Mouse (Mus musculus) forebrain, embryonic 16.5 days (tissue): ENCODE measurements around the gene Gskip. TPM values are rescaled to one million over a fixed set of nuclear protein-coding genes. Genes with fewer than 3 reads are reported as not detected.

ENCODE experiments used
- ATAC-seq: fragments of 200-750 bp; cut with Nextera tagmentation; 2 replicates; pipeline ENCODE4 v1.8.0; 2017; ENCODE audit warnings: mild to moderate bottlenecking, moderate library complexity
- H3K27ac ChIP-seq: fragments of 300-500 bp; sonication (generic); 2 replicates; pipeline ENCODE4 v1.5.1; 2014; ENCODE audit warnings: low read length, control low read depth
- H3K27me3 ChIP-seq: fragments of 300-500 bp; sonication (generic); replicated peaks from 2 replicates; pipeline ENCODE4 v1.6.1; 2014; ENCODE audit warnings: low read length; ENCODE audit not compliant: control insufficient read depth, insufficient read depth
- H3K36me3 ChIP-seq: fragments of 300-500 bp; sonication (generic); 2 replicates; pipeline ENCODE4 v1.6.1; 2014; ENCODE audit not compliant: control insufficient read depth, insufficient read depth
- H3K4me1 ChIP-seq: fragments of 300-500 bp; sonication (generic); replicated peaks from 2 replicates; pipeline ENCODE4 v1.6.1; 2014; ENCODE audit warnings: low read length; ENCODE audit not compliant: control insufficient read depth, insufficient read depth
- H3K4me2 ChIP-seq: fragments of 300-500 bp; sonication (generic); 2 replicates; pipeline ENCODE4 v1.6.1; 2014; ENCODE audit warnings: mild to moderate bottlenecking, low read length, control low read depth
- H3K4me3 ChIP-seq: fragments of 300-500 bp; sonication (generic); replicated peaks from 2 replicates; pipeline ENCODE4 v1.5.1; 2014; ENCODE audit warnings: mild to moderate bottlenecking, low read length, control low read depth
- H3K9ac ChIP-seq: fragments of 300-500 bp; sonication (generic); replicated peaks from 2 replicates; pipeline ENCODE4 v1.6.1; 2014; ENCODE audit warnings: low read depth, low read length, control low read depth
- H3K9me3 ChIP-seq: fragments of 300-500 bp; sonication (generic); 2 replicates; pipeline ENCODE4 v1.6.1; 2016; ENCODE audit warnings: low read length; ENCODE audit not compliant: control insufficient read depth
- WGBS: fragments of 180-500 bp; shearing (Covaris S2); extraction: QIAGEN DNeasy Blood & Tissue Kit; methylation state at CpG from one replicate; pipeline ENCODE4 v1.1.7; 2014; 5-methylcytosine and 5-hydroxymethylcytosine counted together
- polyA plus RNA-seq: library from polyadenylated mRNA; unstranded; fragments of >200 nt; fragmentation: Nextera tagmentation; extraction: Ambion mirVana; gene quantifications from 2 replicates; pipeline ENCODE4 v1.2.1, GENCODE M21; 2015

Gene Gskip
- polyA plus RNA-seq, 1 experiment from 2014 or later = 31.0 TPM

DNA sequence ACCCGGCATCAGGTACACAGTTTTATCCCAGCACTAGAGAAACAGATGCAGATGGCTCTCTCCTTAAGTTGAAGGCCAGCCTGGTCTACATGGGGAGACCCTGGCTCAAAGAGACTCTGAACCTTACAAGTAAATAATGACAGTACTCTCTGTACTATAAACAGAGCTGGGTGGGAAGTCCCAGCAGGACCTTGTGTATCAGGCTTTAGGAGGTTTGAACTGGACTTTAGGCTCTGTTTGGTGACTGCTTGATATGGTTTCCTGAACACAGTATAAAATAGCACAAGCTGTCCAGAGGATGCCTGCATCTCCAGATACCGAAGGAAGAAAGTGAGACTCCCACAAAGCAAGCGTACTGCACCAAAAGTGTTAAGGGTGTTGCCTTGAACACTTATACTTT lies 2.2 kb downstream of the Gskip start:
- Histone ChIP-seq H3K36me3 (peaks cover 2% of the 10 kb centered on the region; the same call in 1 of the 2 replicates), H3K9ac (no peak overlapping the region)
- 94% methylated on average over 3 of the region's 3 CpGs for WGBS

DNA sequence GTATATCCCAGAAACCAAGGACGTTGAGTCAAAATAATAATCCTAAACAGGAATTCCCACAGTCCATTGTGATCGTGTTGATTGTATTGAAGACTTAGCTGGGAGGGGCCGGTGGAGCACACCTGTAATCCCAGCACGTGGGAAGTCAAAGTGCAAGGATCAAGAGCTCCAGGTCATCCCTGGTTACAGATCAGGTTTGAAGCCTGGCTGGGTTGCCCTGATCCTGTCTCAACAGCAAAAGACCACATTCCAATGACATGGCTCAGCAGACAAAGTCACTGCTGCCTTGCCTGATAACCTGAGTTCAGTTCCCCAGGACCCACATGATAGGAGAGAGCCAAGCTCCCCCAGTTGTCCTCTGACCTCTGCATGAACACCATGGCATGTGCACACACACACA lies 2.8 kb downstream of the Gskip start:
- no peaks in the 10 kb centered on the region for H3K9me3 ChIP-seq
- H3K4me2 ChIP-seq = no peak overlapping the region
- WGBS = 86% methylated on average over 4 of the region's 4 CpGs
- H3K27ac ChIP-seq = no peak overlapping the region
- peaks cover 2% of the 10 kb centered on the region; the same call in 1 of the 2 replicates for H3K36me3 ChIP-seq
- ATAC-seq = no peak
- no peak overlapping the region for H3K4me3 ChIP-seq
- no peak overlapping the region for H3K9ac ChIP-seq
- H3K4me1 ChIP-seq = peaks cover 25% of the 10 kb centered on the region
- H3K27me3 ChIP-seq = no peaks in the 10 kb centered on the region

More for the DNA sequence above, 2.2 kb downstream of the Gskip start:
- peaks cover 29% of the 10 kb centered on the region for H3K4me1 ChIP-seq
- H3K27ac ChIP-seq = no peak overlapping the region
- H3K9me3 ChIP-seq = no peaks in the 10 kb centered on the region
- ATAC-seq = no peak
- H3K4me2 ChIP-seq = no peak overlapping the region
- H3K4me3 ChIP-seq = no peak overlapping the region
- no peaks in the 10 kb centered on the region for H3K27me3 ChIP-seq

DNA sequence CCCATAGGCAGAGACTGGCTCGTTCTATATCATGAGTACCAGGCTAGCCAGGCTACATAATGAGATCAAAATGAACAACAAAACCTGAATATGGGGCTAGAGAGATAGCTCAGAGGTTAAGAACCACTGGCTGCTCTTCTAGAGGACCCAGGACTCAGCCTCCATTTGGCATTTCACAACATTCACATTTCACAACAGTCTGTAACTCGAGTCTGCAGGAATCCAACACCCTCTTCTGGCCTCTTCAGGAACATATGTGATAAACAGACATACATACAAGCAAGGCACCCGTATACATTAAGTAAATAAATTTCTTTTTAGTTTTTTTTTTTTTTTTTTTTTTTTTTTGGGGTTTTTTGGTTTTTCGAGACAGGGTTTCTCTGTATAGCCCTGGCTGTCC lies 3.9 kb downstream of the Gskip start:
- H3K27ac ChIP-seq = no peak overlapping the region
- H3K36me3 ChIP-seq = peaks cover 4% of the 10 kb centered on the region; the same call in 1 of the 2 replicates
- peaks cover 16% of the 10 kb centered on the region for H3K4me1 ChIP-seq
- WGBS = 84% methylated on average over 4 of the region's 4 CpGs
- no peaks in the 10 kb centered on the region for H3K9me3 ChIP-seq
- H3K27me3 ChIP-seq = no peaks in the 10 kb centered on the region
- H3K9ac ChIP-seq = no peak overlapping the region
- H3K4me2 ChIP-seq = no peak overlapping the region
- no peak overlapping the region for H3K4me3 ChIP-seq
- ATAC-seq = no peak

DNA sequence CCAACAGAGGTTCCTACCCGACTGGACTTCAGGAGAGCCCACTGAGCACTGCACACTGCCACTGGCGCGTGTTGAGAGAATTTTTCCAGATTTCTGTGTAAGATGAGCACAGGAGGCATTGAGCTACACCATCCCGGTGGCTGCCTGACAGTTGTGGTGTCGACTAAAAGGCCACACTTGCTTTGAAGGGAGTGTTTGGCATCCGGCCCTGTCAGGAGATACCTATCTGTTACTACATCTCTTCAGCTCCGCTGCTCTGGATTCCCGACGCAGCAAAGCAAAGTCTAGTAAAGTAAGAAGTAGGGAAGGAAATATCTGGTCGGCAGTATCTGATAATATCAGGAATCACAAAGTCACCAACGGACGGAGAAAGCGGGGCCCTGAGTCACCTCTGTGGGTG lies 4.8 kb downstream of the Gskip start:
- no peak overlapping the region for H3K4me3 ChIP-seq
- no peak for ATAC-seq
- H3K9ac ChIP-seq = no peak overlapping the region
- 93% methylated on average over 13 of the region's 13 CpGs for WGBS
- H3K4me2 ChIP-seq = no peak overlapping the region
- H3K36me3 ChIP-seq = peaks cover 6% of the 10 kb centered on the region; the same call in 1 of the 2 replicates
- no peak overlapping the region for H3K27ac ChIP-seq
- peaks cover 12% of the 10 kb centered on the region for H3K4me1 ChIP-seq
- no peaks in the 10 kb centered on the region for H3K27me3 ChIP-seq
- H3K9me3 ChIP-seq = no peaks in the 10 kb centered on the region

DNA sequence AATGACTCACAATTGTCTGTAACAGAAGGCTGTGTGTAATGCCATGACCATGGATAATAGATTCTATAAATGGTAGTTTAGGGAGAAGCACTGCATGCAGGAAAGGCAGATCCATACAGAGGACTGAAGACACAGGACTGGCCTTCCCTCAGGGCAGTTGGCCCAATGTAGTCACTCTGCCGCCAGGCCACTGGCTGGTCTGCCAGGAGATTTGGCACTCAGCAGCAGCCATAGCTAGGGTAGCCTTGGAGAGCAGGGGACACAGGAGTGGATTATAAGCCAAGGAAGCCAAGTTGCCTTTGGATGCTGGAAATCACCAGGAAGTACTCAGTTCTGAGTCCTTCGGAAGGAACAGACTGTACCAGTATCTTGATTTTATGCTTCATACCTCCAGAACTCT lies 9.4 kb downstream of the Gskip start:
- no peaks in the 10 kb centered on the region for H3K9me3 ChIP-seq
- H3K4me3 ChIP-seq = no peak overlapping the region
- H3K36me3 ChIP-seq = peaks cover 6% of the 10 kb centered on the region
- H3K4me1 ChIP-seq = no peaks in the 10 kb centered on the region
- 89% methylated on average over 2 of the region's 2 CpGs for WGBS
- no peak for ATAC-seq
- H3K27me3 ChIP-seq = no peaks in the 10 kb centered on the region
- H3K4me2 ChIP-seq = no peak overlapping the region
- no peak overlapping the region for H3K27ac ChIP-seq
- H3K9ac ChIP-seq = no peak overlapping the region

DNA sequence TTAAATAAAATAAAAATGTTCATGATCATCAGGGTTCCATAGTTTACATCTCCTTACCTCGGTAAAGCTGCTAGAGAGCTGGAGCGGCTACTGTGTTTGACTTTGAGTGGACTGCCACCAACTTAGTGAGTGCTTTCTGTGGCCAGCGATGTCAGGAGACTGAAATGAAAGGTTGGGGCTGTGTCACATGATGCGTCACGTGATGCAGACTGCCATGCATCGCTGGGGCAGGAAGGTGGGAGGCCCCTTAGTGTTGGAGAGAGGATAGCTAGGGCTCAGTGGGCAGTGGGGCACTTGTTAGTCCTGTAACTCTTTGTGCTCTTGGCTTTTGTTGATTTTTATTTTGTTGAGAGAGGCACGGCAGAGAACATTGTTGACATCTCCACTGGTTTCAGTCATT lies 11.2 kb downstream of the Gskip start:
- 85% methylated on average over 7 of the region's 7 CpGs for WGBS
- Histone ChIP-seq H3K4me3 (no peak overlapping the region), H3K9ac (no peak overlapping the region), H3K4me1 (no peaks in the 10 kb centered on the region), H3K4me2 (no peak overlapping the region), H3K27me3 (no peaks in the 10 kb centered on the region), H3K9me3 (no peaks in the 10 kb centered on the region), H3K27ac (no peak overlapping the region), H3K36me3 (peaks cover 8% of the 10 kb centered on the region)
- no peak for ATAC-seq

DNA sequence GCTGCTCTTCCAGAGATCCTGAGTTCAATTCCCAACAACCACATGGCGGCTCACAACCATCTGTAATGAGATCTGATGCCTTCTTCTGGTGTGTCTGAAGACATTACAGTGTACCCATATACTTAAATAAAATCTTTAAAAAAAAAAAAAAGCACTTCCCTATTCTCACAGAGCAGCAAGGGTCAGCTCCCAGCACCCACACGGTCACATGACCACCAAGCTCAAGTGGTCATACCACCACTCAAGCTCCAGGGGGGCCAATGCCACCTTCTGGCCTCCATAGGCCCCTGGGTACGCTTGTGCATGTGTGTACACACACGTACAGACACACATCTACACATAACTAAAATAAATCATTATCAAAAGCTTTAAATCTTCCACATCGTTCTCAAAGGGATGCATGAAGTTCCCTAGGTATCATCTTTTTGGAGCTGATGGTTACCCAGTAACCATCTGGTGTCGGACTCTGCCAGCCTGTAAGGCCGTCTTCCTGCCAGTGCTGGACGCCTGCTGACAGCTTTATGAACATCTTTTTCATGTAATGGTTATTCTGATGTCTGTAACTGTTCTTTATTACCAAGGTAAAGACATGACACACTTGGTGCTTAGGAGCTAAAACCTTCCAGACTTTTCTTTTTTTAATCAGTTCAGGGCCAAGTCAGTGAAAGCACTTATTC lies 12.6 kb downstream of the Gskip start:
- no peak for ATAC-seq

DNA sequence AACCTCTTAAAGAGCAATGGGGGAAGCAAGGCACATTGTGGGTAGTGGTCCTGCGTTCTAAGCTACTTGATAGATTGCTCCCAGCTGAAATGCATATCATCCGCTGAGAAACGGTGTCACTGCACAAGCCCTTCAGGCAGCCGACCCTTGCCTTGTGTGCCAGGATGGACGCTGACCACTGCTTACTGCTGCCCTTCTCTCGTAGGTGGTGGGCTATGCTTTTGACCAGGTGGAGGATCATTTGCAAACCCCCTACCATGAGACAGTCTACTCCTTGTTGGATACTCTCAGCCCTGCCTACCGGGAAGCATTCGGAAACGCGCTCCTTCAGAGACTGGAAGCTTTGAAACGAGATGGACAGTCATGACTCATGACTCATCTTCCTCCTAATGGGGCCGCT lies 15.8 kb downstream of the Gskip start:
- Histone ChIP-seq H3K27me3 (no peaks in the 10 kb centered on the region), H3K36me3 (peaks cover 5% of the 10 kb centered on the region; the same call in 1 of the 2 replicates), H3K4me1 (no peaks in the 10 kb centered on the region), H3K27ac (no peak overlapping the region), H3K4me2 (no peak overlapping the region), H3K4me3 (no peak overlapping the region), H3K9me3 (no peaks in the 10 kb centered on the region), H3K9ac (no peak overlapping the region)
- 94% methylated on average over 12 of the region's 12 CpGs for WGBS
- no peak for ATAC-seq

More for the DNA sequence above, 12.6 kb downstream of the Gskip start:
- H3K9ac ChIP-seq = no peak overlapping the region
- H3K27ac ChIP-seq = no peak overlapping the region
- peaks cover 9% of the 10 kb centered on the region; the same call in 1 of the 2 replicates for H3K36me3 ChIP-seq
- WGBS = 89% methylated on average over 8 of the region's 8 CpGs
- no peaks in the 10 kb centered on the region for H3K4me1 ChIP-seq
- no peak overlapping the region for H3K4me3 ChIP-seq
- H3K4me2 ChIP-seq = no peak overlapping the region
- no peaks in the 10 kb centered on the region for H3K9me3 ChIP-seq
- H3K27me3 ChIP-seq = no peaks in the 10 kb centered on the region

DNA sequence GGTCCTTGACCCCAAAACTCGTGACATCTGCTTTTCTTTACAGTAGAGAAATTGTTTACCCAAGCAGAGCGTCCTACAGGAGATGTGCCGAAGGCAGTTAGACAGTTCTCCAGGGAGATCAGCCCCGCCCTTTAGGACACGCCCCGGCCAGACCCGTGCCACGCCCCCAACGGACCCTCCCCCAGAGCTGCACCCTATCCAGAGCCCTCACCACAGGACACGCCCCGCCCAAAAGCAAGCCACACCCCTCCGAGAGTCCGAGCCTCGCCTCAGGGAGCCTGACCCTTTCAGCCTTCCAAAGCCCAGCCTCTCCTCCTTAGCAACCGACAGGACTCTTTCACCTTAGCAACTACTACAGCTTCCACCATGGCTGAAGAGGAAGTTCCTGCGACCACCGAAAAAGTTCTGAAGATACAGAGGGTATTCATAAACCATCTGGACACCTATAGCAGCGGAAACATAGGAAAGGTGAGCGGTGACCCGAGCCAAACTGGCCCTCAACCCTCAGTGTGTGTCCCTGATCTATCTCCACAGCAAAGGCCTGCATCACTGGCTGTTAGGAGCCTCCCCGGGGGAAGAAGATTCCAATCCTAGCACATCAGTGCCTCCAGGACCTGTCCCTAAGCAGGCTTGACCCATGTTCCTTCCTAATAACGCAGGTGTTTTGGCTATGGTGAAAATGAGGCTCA lies 21.3 kb downstream of the Gskip start, which contains the start of gene Ak7:
Gene Ak7, plus strand, starts transcription at position 178 of the 689 bp plus-strand sequence.
- H3K27me3 ChIP-seq = no peaks in the 10 kb centered on the region
- no peak within 1 kb of the TSS for H3K27ac ChIP-seq
- H3K4me2 ChIP-seq = peak within 1 kb of the TSS; percentile 5; the same call in 1 of the 2 replicates
- H3K4me1 ChIP-seq = no peaks in the 10 kb centered on the region
- no peak within 1 kb of the TSS for H3K9ac ChIP-seq
- ATAC-seq = peak; percentile 26; the same call in 1 of the 2 replicates
- H3K4me3 ChIP-seq = no peak within 1 kb of the TSS
- peaks cover 3% of the 10 kb centered on the region; the same call in 1 of the 2 replicates for H3K36me3 ChIP-seq
- no peaks in the 10 kb centered on the region for H3K9me3 ChIP-seq
- WGBS = 14% methylated on average over 22 of the region's 22 CpGs
